Mouse (Mus musculus): ENCODE results near the gene Pmepa1. TPM values are rescaled to one million over a fixed set of nuclear protein-coding genes. Genes with fewer than 3 reads are reported as not detected.

Gene Pmepa1
- polyA plus RNA-seq, 1 experiment from 2014 or later: 4.0 TPM

- WGBS: 69% methylated on average over 3 of the region's 3 CpGs
- H3K4me2 ChIP-seq: no peak overlapping the region
- H3K27ac ChIP-seq (ENCODE audit: poor library complexity, severe bottlenecking): no peak overlapping the region
- H3K27me3 ChIP-seq (replicated peaks): no peaks in the 10 kb centered on the region
- H3K36me3 ChIP-seq: peaks cover 24% of the 10 kb centered on the region
- no peak for ATAC-seq (ENCODE audit: insufficient number of reproducible peaks, low FRiP score)
- H3K9ac ChIP-seq: no peak overlapping the region
- H3K9me3 ChIP-seq (replicated peaks): peaks cover 4% of the 10 kb centered on the region; the same call in 1 of the 2 replicates
- H3K4me1 ChIP-seq (replicated peaks): no peaks in the 10 kb centered on the region
- no peak overlapping the region for H3K4me3 ChIP-seq
Measured at GRCm38 (mm10) chr2:173223496-173223895, 52.8 kb downstream of the Pmepa1 start.

DNA sequence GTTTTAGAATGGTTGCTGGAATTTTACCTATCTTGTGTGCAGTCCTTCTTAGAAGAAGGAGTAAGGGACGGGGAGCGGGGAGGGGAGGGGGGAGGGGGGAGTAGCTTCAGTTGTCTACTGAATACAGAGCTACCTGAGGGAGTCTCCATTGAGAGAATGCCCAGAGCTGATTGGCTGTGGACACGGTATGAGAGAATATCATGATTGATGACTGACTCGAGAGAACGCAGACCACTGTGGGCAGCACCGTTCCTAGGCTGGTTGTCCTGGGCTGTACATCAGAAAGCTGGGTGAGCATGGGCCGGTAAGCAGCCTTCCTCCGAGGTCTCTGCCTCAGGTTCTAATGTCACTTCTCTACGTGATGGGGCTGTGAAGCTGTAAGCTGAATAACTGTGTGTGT lies 55.6 kb downstream of the Pmepa1 start:
- Histone ChIP-seq H3K4me2 (no peak overlapping the region), H3K27ac (ENCODE audit: poor library complexity, severe bottlenecking) (no peak overlapping the region), H3K4me3 (no peak overlapping the region), H3K36me3 (0 out of 2 replicates have a peak, but pooled peaks cover 3% of the 10 kb centered on the region), H3K9ac (no peak overlapping the region), H3K27me3 (replicated peaks) (peaks cover 7% of the 10 kb centered on the region; the same call in 1 of the 2 replicates), H3K4me1 (replicated peaks) (no peaks in the 10 kb centered on the region), H3K9me3 (replicated peaks) (peaks cover 4% of the 10 kb centered on the region; the same call in 1 of the 2 replicates)
- WGBS: 90% methylated on average over 9 of the region's 9 CpGs
- ATAC-seq (ENCODE audit: insufficient number of reproducible peaks, low FRiP score): no peak

GRCm38 (mm10) chr2:173219256-173219954 lies 56.9 kb downstream of the Pmepa1 start:
- H3K27ac ChIP-seq (ENCODE audit: poor library complexity, severe bottlenecking): no peak overlapping the region
- H3K4me1 ChIP-seq (replicated peaks): no peaks in the 10 kb centered on the region
- no peak overlapping the region for H3K4me2 ChIP-seq
- peaks cover 7% of the 10 kb centered on the region; the same call in 1 of the 2 replicates for H3K27me3 ChIP-seq (replicated peaks)
- no peak overlapping the region for H3K9ac ChIP-seq
- peaks cover 4% of the 10 kb centered on the region; the same call in 1 of the 2 replicates for H3K9me3 ChIP-seq (replicated peaks)
- no peak overlapping the region for H3K4me3 ChIP-seq
- peak; percentile 43 for ATAC-seq (ENCODE audit: insufficient number of reproducible peaks, low FRiP score)
- 41% methylated on average over 10 of the region's 10 CpGs for WGBS
- no peaks in the 10 kb centered on the region for H3K36me3 ChIP-seq

GRCm38 (mm10) chr2:173218416-173219141 lies 57.8 kb downstream of the Pmepa1 start, which contains the start of gene Zbp1:
Zbp1 (minus strand) TSS chr2:173218923.
- WGBS: 62% methylated on average over 11 of the region's 11 CpGs
- Histone ChIP-seq H3K9ac (no peak within 1 kb of the TSS), H3K27ac (ENCODE audit: poor library complexity, severe bottlenecking) (no peak within 1 kb of the TSS), H3K4me2 (no peak within 1 kb of the TSS), H3K36me3 (no peaks in the 10 kb centered on the region), H3K9me3 (replicated peaks) (peaks cover 4% of the 10 kb centered on the region; the same call in 1 of the 2 replicates), H3K27me3 (replicated peaks) (peaks cover 7% of the 10 kb centered on the region; the same call in 1 of the 2 replicates), H3K4me1 (replicated peaks) (no peaks in the 10 kb centered on the region), H3K4me3 (no peak within 1 kb of the TSS)
- no peak for ATAC-seq (ENCODE audit: insufficient number of reproducible peaks, low FRiP score)

DNA sequence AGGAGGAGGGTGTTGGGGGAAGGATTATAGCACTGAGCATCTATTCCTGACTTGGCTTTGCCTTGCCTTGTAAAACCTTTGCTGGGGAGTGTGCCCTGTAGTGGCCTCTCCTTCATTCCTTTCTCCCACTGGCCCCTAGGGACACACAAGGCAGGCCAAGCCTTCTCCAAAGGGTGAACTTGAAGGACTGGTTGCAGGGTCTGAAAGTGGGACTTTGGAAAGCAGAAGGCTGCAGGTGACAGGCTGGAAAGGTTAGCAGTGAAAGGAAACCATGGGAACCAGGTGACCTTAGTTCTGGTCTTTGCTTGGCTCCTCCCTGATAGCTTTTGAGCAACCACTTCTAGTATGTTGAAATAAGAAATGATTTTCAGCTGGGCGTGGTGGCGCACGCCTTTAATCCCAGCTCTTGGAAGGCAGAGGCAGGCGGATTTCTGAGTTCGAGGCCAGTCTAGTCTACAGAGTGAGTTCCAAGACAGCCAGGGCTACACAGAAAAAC lies 58.5 kb downstream of the Pmepa1 start:
- Histone ChIP-seq H3K9ac (no peak overlapping the region), H3K4me1 (replicated peaks) (no peaks in the 10 kb centered on the region), H3K27me3 (replicated peaks) (peaks cover 7% of the 10 kb centered on the region; the same call in 1 of the 2 replicates), H3K9me3 (replicated peaks) (peaks cover 4% of the 10 kb centered on the region; the same call in 1 of the 2 replicates), H3K27ac (ENCODE audit: poor library complexity, severe bottlenecking) (no peak overlapping the region), H3K36me3 (no peaks in the 10 kb centered on the region), H3K4me2 (no peak overlapping the region), H3K4me3 (no peak overlapping the region)
- 82% methylated on average over 5 of the region's 5 CpGs for WGBS
- no peak for ATAC-seq (ENCODE audit: insufficient number of reproducible peaks, low FRiP score)

DNA sequence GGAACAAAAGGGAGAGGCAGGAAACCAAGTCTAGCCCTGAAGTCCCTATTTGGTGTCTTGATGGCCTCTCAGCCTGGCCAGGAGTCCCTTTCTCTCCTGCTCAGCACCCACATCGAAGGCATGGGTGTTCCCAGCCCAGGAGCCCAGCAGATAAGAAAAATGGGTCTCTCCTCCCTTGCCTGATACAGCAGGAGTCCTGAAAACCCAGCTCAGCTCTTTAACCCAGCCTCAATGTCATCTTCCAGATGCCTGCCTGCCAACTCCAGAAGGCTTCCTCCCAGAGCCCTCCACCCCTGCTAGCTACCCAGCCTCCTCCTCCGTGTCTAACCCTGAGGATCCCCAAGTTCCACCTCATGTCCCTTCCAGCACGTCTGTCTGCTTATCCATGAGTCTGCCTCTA lies 59.1 kb downstream of the Pmepa1 start:
- Histone ChIP-seq H3K9me3 (replicated peaks) (peaks cover 4% of the 10 kb centered on the region; the same call in 1 of the 2 replicates), H3K4me1 (replicated peaks) (no peaks in the 10 kb centered on the region), H3K4me3 (no peak overlapping the region), H3K4me2 (no peak overlapping the region), H3K27ac (ENCODE audit: poor library complexity, severe bottlenecking) (no peak overlapping the region), H3K36me3 (no peaks in the 10 kb centered on the region), H3K27me3 (replicated peaks) (peaks cover 9% of the 10 kb centered on the region), H3K9ac (no peak overlapping the region)
- no peak for ATAC-seq (ENCODE audit: insufficient number of reproducible peaks, low FRiP score)
- 49% methylated on average over 3 of the region's 3 CpGs for WGBS

GRCm38 (mm10) chr2:173216840-173217239 lies 59.5 kb downstream of the Pmepa1 start:
- 84% methylated on average over 7 of the region's 7 CpGs for WGBS
- Histone ChIP-seq H3K27me3 (replicated peaks) (peaks cover 13% of the 10 kb centered on the region), H3K9me3 (replicated peaks) (peaks cover 4% of the 10 kb centered on the region; the same call in 1 of the 2 replicates), H3K27ac (ENCODE audit: poor library complexity, severe bottlenecking) (no peak overlapping the region), H3K4me2 (no peak overlapping the region), H3K4me1 (replicated peaks) (no peaks in the 10 kb centered on the region), H3K9ac (no peak overlapping the region), H3K4me3 (no peak overlapping the region), H3K36me3 (no peaks in the 10 kb centered on the region)
- no peak for ATAC-seq (ENCODE audit: insufficient number of reproducible peaks, low FRiP score)

DNA sequence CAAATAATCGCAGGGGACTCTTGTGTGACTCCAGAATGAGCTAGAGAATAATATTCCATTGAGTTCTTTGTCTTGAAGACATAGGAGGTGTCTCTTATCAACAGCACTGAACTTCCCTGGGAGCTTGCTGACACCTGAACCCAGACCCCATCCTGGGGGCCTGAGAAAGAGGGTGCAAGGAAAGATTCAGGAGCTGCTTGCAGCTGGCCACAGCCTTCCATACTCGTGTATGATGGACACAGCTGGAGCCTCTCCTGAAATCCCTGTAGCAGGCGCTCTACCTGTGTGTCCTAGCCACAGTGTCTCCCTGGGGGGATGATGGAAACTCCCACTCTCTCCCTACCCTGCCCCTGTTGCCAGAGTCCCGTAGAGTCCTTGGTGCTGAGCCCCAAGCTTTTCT lies 64.1 kb downstream of the Pmepa1 start:
- no peak for ATAC-seq (ENCODE audit: insufficient number of reproducible peaks, low FRiP score)
- WGBS: 80% methylated on average over 4 of the region's 4 CpGs
- no peak overlapping the region for H3K9ac ChIP-seq

DNA sequence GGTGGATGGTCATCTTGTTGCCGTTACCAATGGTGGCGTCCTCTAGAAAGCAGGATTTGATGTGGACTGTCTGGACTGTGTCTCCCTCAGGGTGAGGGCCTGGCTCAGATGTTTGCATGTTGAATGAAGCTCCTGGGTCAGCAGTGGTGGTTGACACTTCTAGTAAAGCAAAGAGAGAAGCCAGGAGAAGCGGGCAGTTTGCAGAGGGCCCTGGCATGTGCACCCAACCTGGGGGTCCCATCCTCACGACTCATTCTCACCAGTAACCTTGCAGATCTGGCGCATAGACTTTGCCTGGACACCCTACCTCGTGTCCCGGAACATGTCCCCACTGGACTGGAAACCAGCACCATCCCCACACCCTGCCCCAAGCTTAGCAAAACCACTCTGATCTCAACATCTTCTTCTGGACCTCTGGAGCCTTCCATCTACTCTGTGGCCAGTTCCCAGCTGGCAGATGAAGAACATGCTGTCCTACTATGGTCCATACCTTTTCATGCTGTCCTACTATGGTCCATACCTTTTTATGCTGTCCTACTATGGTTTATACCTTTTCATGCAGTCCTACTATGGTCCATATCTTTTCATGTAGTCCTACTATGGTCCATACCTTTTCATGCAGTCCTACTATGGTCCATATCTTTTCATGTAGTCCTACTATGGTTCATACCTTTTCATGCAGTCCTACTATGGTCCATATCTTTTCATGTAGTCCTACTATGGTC lies 67.1 kb downstream of the Pmepa1 start:
- WGBS: 87% methylated on average over 7 of the region's 7 CpGs
- peaks cover 7% of the 10 kb centered on the region; the same call in 1 of the 2 replicates for H3K27me3 ChIP-seq (replicated peaks)
- no peaks in the 10 kb centered on the region for H3K36me3 ChIP-seq
- no peak overlapping the region for H3K27ac ChIP-seq (ENCODE audit: poor library complexity, severe bottlenecking)
- ATAC-seq (ENCODE audit: insufficient number of reproducible peaks, low FRiP score): no peak
- H3K9me3 ChIP-seq (replicated peaks): 0 out of 2 replicates have a peak, but pooled peaks cover 2% of the 10 kb centered on the region
- no peak overlapping the region for H3K4me3 ChIP-seq
- H3K4me1 ChIP-seq (replicated peaks): no peaks in the 10 kb centered on the region
- no peak overlapping the region for H3K4me2 ChIP-seq
- H3K9ac ChIP-seq: no peak overlapping the region

More for the DNA sequence above, 64.1 kb downstream of the Pmepa1 start:
- H3K4me3 ChIP-seq: no peak overlapping the region
- H3K4me2 ChIP-seq: no peak overlapping the region
- peaks cover 8% of the 10 kb centered on the region for H3K27me3 ChIP-seq (replicated peaks)
- no peaks in the 10 kb centered on the region for H3K36me3 ChIP-seq
- H3K4me1 ChIP-seq (replicated peaks): no peaks in the 10 kb centered on the region
- H3K27ac ChIP-seq (ENCODE audit: poor library complexity, severe bottlenecking): no peak overlapping the region
- H3K9me3 ChIP-seq (replicated peaks): no peaks in the 10 kb centered on the region; the same call in 1 of the 2 replicates

GRCm38 (mm10) chr2:173207051-173207450 lies 69.3 kb downstream of the Pmepa1 start:
- Histone ChIP-seq H3K4me1 (replicated peaks) (no peaks in the 10 kb centered on the region), H3K27me3 (replicated peaks) (0 out of 2 replicates have a peak, but pooled peaks cover 8% of the 10 kb centered on the region), H3K27ac (ENCODE audit: poor library complexity, severe bottlenecking) (no peak overlapping the region), H3K9ac (no peak overlapping the region), H3K36me3 (no peaks in the 10 kb centered on the region), H3K4me2 (no peak overlapping the region), H3K9me3 (replicated peaks) (0 out of 2 replicates have a peak, but pooled peaks cover 2% of the 10 kb centered on the region), H3K4me3 (no peak overlapping the region)
- WGBS: 87% methylated on average over 3 of the region's 3 CpGs
- no peak for ATAC-seq (ENCODE audit: insufficient number of reproducible peaks, low FRiP score)

Data from heart, embryonic 12.5 days (tissue).